Mouse (Mus musculus) erythroblast, embryonic 14.5 days (primary cell): Measurements from ENCODE around the gene Dnajb3.

Experiments used
- GATA1 ChIP-seq: IDR thresholded peaks from 2 replicates; pipeline ENCODE4 v1.6.1; 2012; ENCODE audit warnings: low read length, inconsistent platforms, mixed read lengths
- TAL1 ChIP-seq: IDR thresholded peaks from 3 replicates; pipeline ENCODE4 v1.6.1; 2012; ENCODE audit warnings: low read length, inconsistent platforms, mixed read lengths

DNA sequence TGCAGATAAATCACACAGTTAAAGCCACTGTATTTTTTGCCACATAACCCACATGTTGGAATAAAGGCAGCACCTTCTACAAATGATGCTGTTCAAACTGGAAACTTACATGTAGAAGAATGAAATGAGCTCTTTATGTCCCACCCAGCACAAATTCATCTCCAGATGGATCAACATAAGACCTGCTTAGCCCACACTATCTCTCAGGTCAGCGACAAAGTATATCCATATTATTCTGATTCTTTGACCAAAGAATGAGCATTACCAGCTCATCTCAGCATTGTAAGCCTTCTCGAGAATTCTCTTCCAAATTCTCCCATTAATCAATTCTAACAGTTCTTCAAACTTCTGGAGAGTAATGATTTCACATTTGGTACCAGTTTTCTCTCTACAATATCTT is 16.6 kb upstream of the Dnajb3 start:
- TF ChIP-seq GATA1 (no peak), TAL1 (no peak)
